Mouse (Mus musculus) intestine, postnatal 0 days (tissue): Measurements from ENCODE around the gene Cuedc1. TPM values are rescaled to one million over a fixed set of nuclear protein-coding genes. Genes with fewer than 3 reads are reported as not detected.

Source experiments
- ATAC-seq: fragments of 200-750 bp; cut with Nextera tagmentation; 2 replicates; pipeline ENCODE4 v1.8.0; 2017; ENCODE audit warnings: mild to moderate bottlenecking, moderate TSS enrichment, moderate library complexity
- H3K27ac ChIP-seq: fragments of 300-500 bp; sonication (generic); 2 replicates; pipeline ENCODE4 v1.5.1; 2014; ENCODE audit warnings: mild to moderate bottlenecking, low read depth, low read length, moderate library complexity
- H3K27me3 ChIP-seq: fragments of 300-500 bp; sonication (generic); replicated peaks from 2 replicates; pipeline ENCODE4 v1.6.1; 2014; ENCODE audit warnings: low read length, mixed read lengths; ENCODE audit not compliant: control insufficient read depth, insufficient read depth
- H3K36me3 ChIP-seq: fragments of 300-500 bp; sonication (generic); 2 replicates; pipeline ENCODE4 v1.6.1; 2014; ENCODE audit warnings: mild to moderate bottlenecking, moderate library complexity; ENCODE audit not compliant: control insufficient read depth, insufficient read depth
- H3K4me1 ChIP-seq: fragments of 300-500 bp; sonication (generic); replicated peaks from 2 replicates; pipeline ENCODE4 v1.6.1; 2014; ENCODE audit warnings: antibody characterized with exemption, low read length, mixed read lengths; ENCODE audit not compliant: control insufficient read depth, insufficient read depth
- H3K4me2 ChIP-seq: fragments of 300-500 bp; sonication (generic); replicated peaks from 2 replicates; pipeline ENCODE4 v1.6.1; 2014; ENCODE audit warnings: low read depth, mild to moderate bottlenecking, moderate library complexity
- H3K4me3 ChIP-seq: fragments of 300-500 bp; sonication (generic); 2 replicates; pipeline ENCODE4 v1.5.1; 2014; ENCODE audit warnings: low read depth, low read length
- H3K9ac ChIP-seq: fragments of 300-500 bp; sonication (generic); 2 replicates; pipeline ENCODE4 v1.6.1; 2014; ENCODE audit warnings: mild to moderate bottlenecking, low read depth, low read length
- H3K9me3 ChIP-seq: fragments of 300-500 bp; sonication (generic); 2 replicates; pipeline ENCODE4 v1.6.1; 2016; ENCODE audit warnings: mixed run types; ENCODE audit not compliant: control insufficient read depth
- CTCF ChIP-seq: sonication (generic); IDR thresholded peaks from 2 replicates; pipeline ENCODE4 v1.5.1; 2016; ENCODE audit warnings: low read depth, mild to moderate bottlenecking, control low read depth, antibody characterized with exemption, moderate library complexity
- WGBS: fragments of 180-500 bp; shearing (Covaris S2); extraction: QIAGEN DNeasy Blood & Tissue Kit; methylation state at CpG from one replicate; pipeline ENCODE4 v1.1.7; 2014; 5-methylcytosine and 5-hydroxymethylcytosine counted together
- polyA plus RNA-seq: library from polyadenylated mRNA; unstranded; fragments of >200 nt; fragmentation: Nextera tagmentation; extraction: Ambion mirVana; gene quantifications from 2 replicates; pipeline ENCODE4 v1.2.1, GENCODE M21; 2015

Cuedc1 gene
- polyA plus RNA-seq, 1 experiment from 2014 or later = 7.1 TPM

DNA sequence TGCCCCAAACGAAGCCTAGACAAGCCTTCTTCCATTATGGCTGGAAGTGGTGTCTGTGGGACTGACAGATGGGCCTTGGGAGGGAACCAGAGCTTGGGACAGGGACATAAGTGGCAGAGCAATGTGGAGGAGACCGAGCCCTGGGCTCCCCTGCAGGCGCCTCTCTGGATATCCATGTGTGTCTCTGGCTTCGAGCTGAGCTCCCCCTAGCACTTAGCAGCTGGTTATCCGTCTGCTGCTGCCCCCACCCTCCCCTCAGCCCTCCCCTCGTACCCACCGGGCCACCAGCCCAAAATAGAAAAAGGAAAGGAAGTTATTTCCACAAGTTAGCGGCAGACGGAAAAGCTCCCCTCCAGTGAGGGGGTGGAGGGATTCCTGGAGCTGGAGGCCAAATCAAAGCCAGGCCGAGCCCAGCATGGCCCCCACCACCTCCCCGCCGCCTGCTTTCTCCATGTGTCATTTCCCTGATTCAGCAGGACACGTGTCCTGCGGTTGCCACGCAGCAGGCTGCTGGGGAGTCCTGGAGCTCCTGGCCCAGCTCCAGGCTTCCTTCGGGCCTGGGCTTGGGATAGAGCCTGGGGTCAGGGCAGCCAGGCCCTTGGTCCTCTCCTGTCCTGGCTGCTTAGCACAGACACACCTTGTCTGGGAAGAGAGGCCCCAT lies 83.2 kb downstream of the Cuedc1 start:
- H3K4me1 ChIP-seq = no peaks in the 10 kb centered on the region
- peak overlapping the region; percentile 50 for H3K27ac ChIP-seq
- 40% methylated on average over 16 of the region's 16 CpGs for WGBS
- no peak overlapping the region for H3K9ac ChIP-seq
- ATAC-seq = peak; percentile 72
- no peaks in the 10 kb centered on the region; the same call in 1 of the 2 replicates for H3K36me3 ChIP-seq
- TF ChIP-seq CTCF = no peak; the same call in 1 of the 2 replicates
- H3K9me3 ChIP-seq = no peaks in the 10 kb centered on the region
- H3K4me3 ChIP-seq = no peak overlapping the region
- H3K27me3 ChIP-seq = no peaks in the 10 kb centered on the region
- H3K4me2 ChIP-seq = peak overlapping the region; percentile 21

DNA sequence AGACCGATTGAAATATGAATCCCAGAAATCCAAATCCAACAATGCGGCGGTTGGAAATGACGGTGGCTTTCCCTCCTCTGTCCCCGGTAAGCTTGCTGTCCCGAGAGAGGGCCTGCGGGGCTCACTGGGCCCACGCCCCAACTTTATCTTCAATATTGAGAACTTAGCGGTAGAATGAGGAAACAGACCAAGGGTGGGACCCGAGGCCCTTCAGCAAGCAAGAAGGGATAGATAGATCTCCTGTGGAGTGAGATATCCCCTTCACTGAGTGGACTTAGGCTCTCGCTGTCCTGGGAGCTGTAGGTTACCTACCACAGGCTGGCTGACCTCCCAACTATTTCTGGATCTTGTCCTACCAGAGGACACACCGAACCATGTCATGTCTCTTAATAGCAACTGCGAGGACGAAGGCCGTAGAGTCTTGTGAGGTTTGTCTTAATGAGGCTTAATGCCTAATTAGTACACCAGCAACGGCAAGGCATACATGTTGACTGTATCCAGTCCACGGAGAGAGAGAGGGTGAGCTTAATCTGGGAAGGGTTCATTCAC lies 86.8 kb downstream of the Cuedc1 start:
- no peak for ATAC-seq
- WGBS = 79% methylated on average over 17 of the region's 17 CpGs
- H3K9me3 ChIP-seq = no peaks in the 10 kb centered on the region
- no peak overlapping the region for H3K4me2 ChIP-seq
- no peak overlapping the region for H3K9ac ChIP-seq
- no peak overlapping the region for H3K27ac ChIP-seq
- TF ChIP-seq CTCF = no peak
- no peaks in the 10 kb centered on the region for H3K4me1 ChIP-seq
- H3K36me3 ChIP-seq = no peaks in the 10 kb centered on the region
- no peaks in the 10 kb centered on the region for H3K27me3 ChIP-seq
- no peak overlapping the region for H3K4me3 ChIP-seq

DNA sequence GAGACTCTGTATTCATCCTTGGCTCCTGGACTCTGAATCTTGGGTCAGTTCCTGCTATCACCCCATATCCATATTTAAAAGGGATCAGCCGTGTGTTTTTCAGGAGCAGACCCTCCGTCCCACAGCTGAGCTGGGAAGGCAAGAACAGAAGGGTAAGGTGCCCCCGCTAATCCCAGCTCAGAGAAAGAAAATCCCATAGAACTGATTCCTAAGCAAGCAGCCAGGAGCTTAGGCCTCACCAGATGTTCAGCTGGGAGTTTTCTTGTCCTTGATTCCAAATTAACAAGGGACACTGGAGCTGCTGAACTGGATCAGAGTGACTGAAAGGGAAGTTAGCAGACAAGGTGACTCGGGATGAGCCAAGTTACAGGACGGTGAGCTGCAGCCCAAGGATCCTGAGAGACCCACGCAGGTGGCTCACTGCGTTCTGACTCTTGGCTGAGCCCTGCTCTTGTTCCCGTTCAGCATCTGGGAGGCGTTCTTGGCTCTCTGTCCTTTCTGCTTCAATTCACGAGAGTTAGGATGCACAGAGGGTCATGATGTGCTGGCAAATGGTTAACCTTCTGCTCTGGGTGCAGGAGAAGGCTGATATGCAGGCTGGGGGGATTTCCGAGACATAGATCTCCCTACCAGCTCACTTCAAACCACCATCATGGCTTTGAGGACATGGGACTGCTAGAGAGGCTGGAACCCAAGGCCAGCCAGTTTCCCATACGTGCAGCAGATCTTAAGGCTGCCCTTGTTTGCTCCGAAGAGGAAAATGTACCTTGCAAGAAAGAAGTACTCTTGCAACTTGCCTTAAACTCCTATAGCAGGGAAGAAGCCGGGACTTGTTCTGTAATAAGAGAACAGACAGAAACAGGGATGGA lies 88.5 kb downstream of the Cuedc1 start:
- WGBS = 80% methylated on average over 14 of the region's 14 CpGs
- H3K27me3 ChIP-seq = peaks cover 3% of the 10 kb centered on the region
- H3K4me3 ChIP-seq = no peak overlapping the region
- H3K9me3 ChIP-seq = no peaks in the 10 kb centered on the region
- no peak overlapping the region for H3K9ac ChIP-seq
- H3K4me1 ChIP-seq = no peaks in the 10 kb centered on the region
- no peak for TF ChIP-seq CTCF
- H3K36me3 ChIP-seq = no peaks in the 10 kb centered on the region
- H3K4me2 ChIP-seq = no peak overlapping the region
- H3K27ac ChIP-seq = peak overlapping the region; percentile 46
- no peak for ATAC-seq

DNA sequence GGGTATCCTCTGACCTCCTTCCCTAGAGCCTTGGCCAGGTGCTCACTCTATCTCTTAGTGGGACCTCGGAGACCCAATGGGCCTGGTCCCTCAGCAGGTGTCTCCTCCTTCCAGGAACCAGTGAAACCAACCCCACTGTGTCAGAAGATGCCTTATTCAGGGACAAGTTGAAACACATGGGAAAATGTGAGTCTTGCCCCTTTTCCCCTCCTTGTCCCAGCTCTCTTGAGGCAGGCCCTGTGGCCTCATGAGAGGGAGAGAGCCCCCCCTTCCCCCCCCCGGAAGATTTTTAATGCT lies 89.0 kb downstream of the Cuedc1 start:
- H3K27ac ChIP-seq = peak overlapping the region; percentile 46
- no peaks in the 10 kb centered on the region for H3K36me3 ChIP-seq
- 38% methylated on average over 2 of the region's 2 CpGs for WGBS
- no peak overlapping the region for H3K9ac ChIP-seq
- TF ChIP-seq CTCF = no peak
- H3K4me3 ChIP-seq = no peak overlapping the region
- ATAC-seq = no peak
- H3K9me3 ChIP-seq = no peaks in the 10 kb centered on the region
- H3K27me3 ChIP-seq = peaks cover 9% of the 10 kb centered on the region
- H3K4me2 ChIP-seq = no peak overlapping the region
- no peaks in the 10 kb centered on the region for H3K4me1 ChIP-seq

DNA sequence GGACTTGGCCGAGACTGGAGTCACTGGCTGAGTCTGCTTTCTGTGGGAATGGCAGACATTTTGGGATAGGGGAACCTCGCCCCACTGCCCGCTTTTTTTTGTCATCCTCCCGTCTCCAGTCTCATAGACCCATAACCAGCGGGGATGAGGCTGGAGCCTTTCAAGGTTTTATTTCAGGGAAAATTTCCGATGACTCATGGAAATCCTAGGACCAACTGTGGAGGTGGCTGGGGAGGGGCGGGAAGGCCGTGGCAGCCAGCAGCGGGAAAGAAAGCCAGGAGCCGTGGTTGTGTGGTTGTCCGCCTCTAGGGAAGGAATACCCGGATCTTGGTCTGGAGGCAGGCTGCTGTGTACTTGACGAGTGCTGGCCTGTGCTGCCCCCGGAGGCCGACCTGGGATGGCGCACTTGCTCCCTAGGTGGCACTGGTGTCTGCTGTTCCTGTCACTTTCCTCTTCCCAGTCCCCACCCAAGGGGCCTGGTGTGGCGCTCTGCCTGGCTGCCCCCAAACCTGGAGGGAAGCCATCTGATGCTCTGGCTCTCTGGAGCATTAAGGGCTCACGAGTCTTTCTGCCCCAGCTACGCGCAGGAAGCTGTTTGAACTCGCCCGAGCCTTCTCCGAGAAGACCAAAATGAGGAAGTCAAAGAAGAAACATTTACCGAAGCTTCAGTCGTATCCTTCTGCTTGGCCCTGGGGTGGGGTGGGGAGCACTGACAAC lies 89.7 kb downstream of the Cuedc1 start:
- Histone ChIP-seq H3K4me2 (peak overlapping the region; percentile 62), H3K9ac (peak overlapping the region; percentile 34), H3K4me3 (peak overlapping the region; percentile 19; the same call in 1 of the 2 replicates), H3K9me3 (no peaks in the 10 kb centered on the region), H3K4me1 (no peaks in the 10 kb centered on the region), H3K27me3 (peaks cover 15% of the 10 kb centered on the region), H3K27ac (peak overlapping the region; percentile 46), H3K36me3 (no peaks in the 10 kb centered on the region; the same call in 1 of the 2 replicates)
- peak; percentile 98 for TF ChIP-seq CTCF
- WGBS = 14% methylated on average over 25 of the region's 25 CpGs
- peak; percentile 93 for ATAC-seq

DNA sequence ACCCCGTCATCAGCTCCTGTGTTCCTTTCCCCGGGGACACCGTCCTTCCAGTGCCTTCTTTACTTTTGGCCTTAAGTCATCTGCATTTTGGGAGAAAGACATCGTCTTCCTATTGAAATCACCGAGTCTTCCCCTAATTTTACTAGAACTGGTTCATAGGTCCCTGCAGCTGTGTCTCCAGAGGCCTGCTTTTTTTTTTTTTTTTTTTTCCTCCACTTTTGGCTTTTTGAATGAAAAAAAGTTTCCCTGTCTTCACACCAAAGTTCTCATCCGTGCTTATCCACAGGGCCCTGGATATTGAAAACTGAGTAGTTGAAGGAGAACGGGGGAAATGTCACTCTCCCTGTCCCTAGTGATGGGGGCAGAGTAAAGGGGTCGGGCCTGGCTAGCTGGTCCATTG lies 90.4 kb downstream of the Cuedc1 start:
- Histone ChIP-seq H3K4me3 (no peak overlapping the region), H3K9ac (peak overlapping the region; percentile 34; the same call in 1 of the 2 replicates), H3K27me3 (peaks cover 21% of the 10 kb centered on the region), H3K27ac (0 out of 2 replicates have a peak overlapping the region, but pooled peaks have one; percentile 46), H3K9me3 (no peaks in the 10 kb centered on the region), H3K4me1 (no peaks in the 10 kb centered on the region), H3K36me3 (no peaks in the 10 kb centered on the region; the same call in 1 of the 2 replicates), H3K4me2 (peak overlapping the region; percentile 62)
- no peak for ATAC-seq
- WGBS = 69% methylated on average over 8 of the region's 8 CpGs
- no peak for TF ChIP-seq CTCF
